Mouse (Mus musculus) layer of hippocampus, adult 8-10 months (tissue): ENCODE data around the gene Hmgn1. TPM values are rescaled to one million over a fixed set of nuclear protein-coding genes. Genes with fewer than 3 reads are reported as not detected.
"Not testable (repeated sequence)": the region's sequence is repeated elsewhere in the genome, so short reads cannot be mapped to it uniquely, and the experiment has no call there.

Experiments used
- DNase-seq, 2 experiments: peaks; one replicate each; pipeline ENCODE4 v3.0.0; 2022; ENCODE audit warnings: low spot score in 2 of 2
- total RNA-seq, 4 experiments: library from RNA; stranded (reverse); gene quantifications; 2 replicates each; pipeline ENCODE4 v1.2.4; 2022

The Hmgn1 gene
- total RNA-seq = 10 to 100 TPM; 57.8 to 81.9 (median 67.6) TPM

- DNase-seq = peak; percentile 96 to 97
Measured at GRCm38 (mm10) chr16:96127657-96128344, at the start of gene Hmgn1. Gene Hmgn1 (minus strand): TSS chr16:96127729.

GRCm38 (mm10) chr16:96175399-96175798 lies 47.9 kb upstream of the Hmgn1 start:
- DNase-seq = no peak

DNA sequence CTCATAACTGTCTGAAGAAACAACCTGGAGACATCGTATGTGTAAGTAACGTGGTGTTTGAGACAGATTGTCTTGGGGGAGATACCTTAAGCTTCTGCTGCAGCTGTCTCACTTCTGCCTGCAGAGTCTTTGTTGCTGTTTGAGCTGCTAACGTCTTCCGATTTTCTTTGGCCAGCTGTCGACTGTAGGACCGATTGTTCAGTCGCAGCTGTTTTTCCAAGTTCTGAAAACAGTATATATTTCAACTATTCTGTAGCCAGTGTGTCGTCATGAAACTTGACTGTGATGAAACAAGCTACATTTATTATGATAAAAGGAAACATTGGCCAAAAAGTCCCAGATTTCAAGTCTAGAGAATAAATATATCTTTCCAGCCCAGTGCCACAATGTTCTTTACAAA lies 46.1 kb upstream of the Hmgn1 start:
- DNase-seq = no peak

GRCm38 (mm10) chr16:96168837-96169236 lies 41.3 kb upstream of the Hmgn1 start:
- DNase-seq = no peak

GRCm38 (mm10) chr16:96165723-96166264 lies 38.3 kb upstream of the Hmgn1 start:
- no peak for DNase-seq

GRCm38 (mm10) chr16:96161336-96161735 lies 33.8 kb upstream of the Hmgn1 start:
- no peak for DNase-seq

GRCm38 (mm10) chr16:96160927-96161326 lies 33.4 kb upstream of the Hmgn1 start:
- no peak for DNase-seq

GRCm38 (mm10) chr16:96159794-96160346 lies 32.3 kb upstream of the Hmgn1 start:
- no peak for DNase-seq

- DNase-seq = no peak
Measured at GRCm38 (mm10) chr16:96159091-96159731, 31.7 kb upstream of the Hmgn1 start.

DNA sequence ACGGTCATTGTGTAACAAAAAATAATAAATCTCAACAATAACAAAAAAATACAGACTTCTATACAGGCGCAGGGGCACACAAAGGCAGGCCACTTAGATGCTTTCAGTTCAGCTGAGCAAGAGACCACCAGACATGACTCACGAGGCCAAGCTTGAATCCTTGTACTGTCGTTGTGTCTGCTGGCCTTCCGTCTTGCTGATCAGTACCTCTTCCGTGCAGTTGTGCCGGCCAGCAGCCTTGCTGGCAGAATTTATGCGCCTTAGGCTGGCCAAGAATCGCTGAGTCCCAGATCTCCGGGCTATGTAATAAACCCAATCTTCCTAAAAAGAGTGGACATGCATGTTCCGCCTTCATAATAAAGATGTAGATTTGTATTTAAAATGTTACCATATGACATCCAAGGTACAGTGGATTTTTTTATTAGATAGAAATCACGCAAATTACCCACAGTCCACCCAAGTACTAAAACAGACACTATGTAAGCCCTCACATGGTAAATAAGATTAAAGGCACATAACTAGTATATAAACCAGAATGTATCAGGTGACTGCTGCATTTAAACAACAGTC lies 31.1 kb upstream of the Hmgn1 start:
- no peak for DNase-seq

- DNase-seq = peak; percentile 47 to 71
Measured at GRCm38 (mm10) chr16:96157171-96157570, 29.6 kb upstream of the Hmgn1 start.

- DNase-seq = peak; percentile 73 to 75
Measured at GRCm38 (mm10) chr16:96156019-96156418, 28.5 kb upstream of the Hmgn1 start.

DNA sequence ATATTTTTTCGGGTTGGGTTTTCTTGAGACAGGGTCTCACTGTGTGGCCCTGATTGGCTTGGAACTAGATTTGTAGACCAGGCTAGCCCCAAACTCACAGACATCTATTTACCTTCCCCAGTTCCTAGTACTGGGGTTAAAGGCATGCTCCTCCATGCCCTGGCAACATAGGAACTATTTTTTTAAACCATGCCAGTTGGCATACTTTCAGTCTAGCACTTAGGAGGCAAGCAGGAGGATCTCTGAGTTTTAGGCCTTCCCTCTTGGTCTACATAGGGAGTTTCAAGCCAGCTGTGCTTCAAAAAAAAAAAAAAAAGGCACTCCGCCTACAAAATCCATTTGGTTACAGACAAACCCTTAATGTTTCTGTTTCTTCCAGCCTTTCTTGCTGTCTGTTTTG lies 26.9 kb upstream of the Hmgn1 start:
- no peak for DNase-seq

DNA sequence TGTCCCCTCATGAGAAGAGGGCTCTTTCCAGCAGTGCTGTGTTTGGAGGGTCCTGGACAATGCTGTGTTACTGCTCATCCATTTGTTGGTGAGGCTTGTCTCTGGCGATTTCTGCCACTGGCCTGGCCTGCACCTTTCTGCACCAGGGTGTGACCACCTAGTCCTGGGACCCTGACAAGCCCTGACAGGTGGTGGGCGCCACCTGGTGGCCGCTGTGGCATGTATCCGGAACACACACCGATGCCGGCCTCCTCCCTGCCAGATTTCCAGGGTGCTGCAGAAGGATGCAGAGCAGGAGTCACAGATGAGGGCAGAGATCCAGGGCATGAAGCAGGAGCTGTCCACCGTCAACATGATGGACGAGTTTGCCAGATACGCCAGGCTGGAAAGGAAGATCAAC lies 24.0 kb upstream of the Hmgn1 start:
- DNase-seq = peak in 1 of 2 experiments; percentile 64

DNA sequence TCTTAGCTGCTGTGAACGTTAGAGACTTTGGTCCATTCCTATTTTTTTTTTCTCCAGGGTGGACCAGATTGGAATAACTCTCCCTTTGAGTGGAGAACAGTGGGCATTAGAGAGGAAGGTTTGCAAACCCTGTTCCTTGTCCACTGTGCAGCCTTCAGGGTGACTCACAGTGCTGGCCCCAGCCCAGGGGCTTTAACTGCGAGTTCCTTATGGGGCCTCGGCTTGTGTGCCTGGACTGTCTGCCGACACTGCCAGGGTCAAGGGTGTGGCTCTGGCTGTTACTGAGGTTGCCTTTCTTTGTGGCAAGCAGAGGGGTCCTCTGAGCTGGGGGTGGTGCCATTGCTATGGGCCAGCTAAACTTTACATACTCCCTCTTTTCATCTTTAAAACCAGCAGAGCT lies 23.5 kb upstream of the Hmgn1 start:
- no peak for DNase-seq

- no peak for DNase-seq
Measured at GRCm38 (mm10) chr16:96149311-96149710, 21.8 kb upstream of the Hmgn1 start.

- DNase-seq = no peak
Measured at GRCm38 (mm10) chr16:96148834-96149233, 21.3 kb upstream of the Hmgn1 start.

GRCm38 (mm10) chr16:96145814-96146213 lies 18.3 kb upstream of the Hmgn1 start:
- no peak for DNase-seq

- peak; percentile 99 to 100 for DNase-seq
Measured at GRCm38 (mm10) chr16:96145110-96145800, 17.7 kb upstream of the Hmgn1 start, which contains the start of gene Wrb. Gene Wrb (plus strand): TSS chr16:96145407.

DNA sequence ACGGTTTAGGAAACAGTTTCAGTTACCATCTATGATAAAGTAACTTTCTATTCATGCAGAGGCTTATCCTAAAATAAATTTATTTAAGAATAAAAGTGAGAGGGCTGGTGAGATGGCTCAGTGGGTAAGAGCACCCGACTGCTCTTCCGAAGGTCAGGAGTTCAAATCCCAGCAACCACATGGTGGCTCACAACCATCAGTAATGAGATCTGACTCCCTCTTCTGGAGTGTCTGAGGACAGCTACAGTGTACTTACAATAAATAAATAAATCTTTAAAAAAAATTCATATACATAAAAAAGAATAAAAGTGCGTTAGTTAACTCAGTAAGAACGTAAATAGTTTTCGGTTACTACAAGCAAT lies 17.2 kb upstream of the Hmgn1 start:
- not testable (repeated sequence) for DNase-seq

- DNase-seq = no peak
Measured at GRCm38 (mm10) chr16:96128466-96128865, 937 bp upstream of the Hmgn1 start.

DNA sequence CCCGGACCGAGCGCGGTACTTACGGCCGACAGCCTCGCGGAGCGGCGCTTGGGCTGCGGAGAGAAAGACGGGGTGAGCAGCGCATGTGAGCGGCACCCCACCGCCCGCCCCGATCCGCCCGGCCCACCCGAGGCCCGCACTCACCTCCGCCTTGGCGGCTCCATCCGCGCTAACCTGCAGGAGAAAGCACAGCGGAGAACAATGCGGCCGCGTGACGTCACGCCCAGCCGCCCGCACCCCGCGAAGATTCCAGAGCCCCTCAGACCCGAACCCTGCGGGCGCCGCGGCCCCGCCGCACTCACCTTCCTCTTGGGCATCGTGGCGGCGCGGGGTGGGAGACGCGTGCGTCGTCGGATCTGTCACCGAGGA lies 257 bp downstream of the Hmgn1 start:
- DNase-seq = no peak
